Mouse (Mus musculus) CD4-positive, CD25-positive, alpha-beta regulatory T cell, adult 2 months (primary cell): ENCODE measurements around the gene Klrb1a.
"Not testable (repeated sequence)": the region's sequence is repeated elsewhere in the genome, so short reads cannot be mapped to it uniquely, and the experiment has no call there.

ENCODE experiments used
- DNase-seq: peaks from one replicate; pipeline ENCODE4 v3.0.0-alpha.2; 2012; ENCODE audit warnings: low read depth, low spot score

Gene Klrb1a

DNA sequence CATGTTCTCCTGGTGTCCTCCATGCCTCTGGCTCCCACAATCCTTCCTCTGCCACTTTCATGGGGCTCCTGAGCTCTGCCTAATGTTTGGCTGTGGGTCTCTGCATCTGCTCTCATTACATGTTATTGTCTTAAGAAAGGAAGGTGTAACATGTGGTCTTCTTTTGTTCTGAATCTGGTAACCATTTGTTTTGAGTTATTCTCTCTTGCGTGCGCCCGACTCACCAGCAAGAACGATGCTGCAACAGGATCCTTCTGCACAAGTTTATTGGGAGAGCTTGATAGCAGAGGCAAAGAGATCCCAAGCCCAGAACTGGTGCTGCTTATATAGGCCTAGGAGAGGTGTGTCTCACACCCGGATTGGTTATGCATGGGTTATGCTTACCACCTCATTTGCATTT, at the start of gene Klrb1a:
Klrb1a (minus strand) TSS at position 101 of the 400 bp plus-strand sequence.
- DNase-seq = not testable (repeated sequence)

DNA sequence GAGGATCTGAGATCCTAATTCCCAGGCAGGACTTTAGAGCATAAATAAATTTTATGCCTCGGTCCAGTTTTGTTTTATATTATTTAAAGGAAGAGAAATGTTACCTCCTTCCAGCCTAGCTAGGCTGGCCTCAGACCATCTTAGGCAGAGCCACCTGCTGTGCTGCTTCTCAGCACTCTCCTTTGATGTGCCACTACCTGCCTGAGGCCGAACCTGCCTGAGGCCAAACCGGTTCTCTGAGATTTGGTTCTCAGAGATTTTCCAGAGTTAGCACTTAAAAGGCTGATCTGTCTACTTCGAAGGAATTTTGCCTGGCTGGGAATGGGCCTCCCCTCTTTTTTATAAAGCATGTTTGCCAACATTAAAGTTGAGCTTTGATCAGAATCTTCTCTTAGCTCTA, 46.6 kb upstream of the Klrb1a start:
- DNase-seq = no peak

DNA sequence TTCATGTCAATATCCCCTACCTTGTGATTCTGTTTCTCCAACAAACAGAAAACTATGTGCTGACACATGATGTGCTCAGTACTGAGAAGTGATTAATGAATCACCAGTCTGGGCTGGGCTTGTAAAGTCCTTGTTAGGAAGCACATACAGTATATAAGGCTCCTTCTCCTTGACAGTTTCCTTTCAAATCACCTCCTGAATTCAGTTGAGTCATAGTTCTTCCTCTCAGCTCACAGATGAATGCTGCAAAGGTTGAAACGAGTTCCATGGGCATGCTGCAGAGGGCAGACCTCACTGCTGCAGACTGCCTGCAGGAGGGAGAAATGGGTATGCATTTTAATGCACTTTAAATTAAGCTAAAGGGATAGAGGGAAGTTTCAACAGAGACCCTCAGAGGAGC, 38.9 kb upstream of the Klrb1a start, which contains the start of gene Clec2h:
Clec2h (plus strand) TSS at position 180 of the 400 bp plus-strand sequence.
- DNase-seq = no peak

DNA sequence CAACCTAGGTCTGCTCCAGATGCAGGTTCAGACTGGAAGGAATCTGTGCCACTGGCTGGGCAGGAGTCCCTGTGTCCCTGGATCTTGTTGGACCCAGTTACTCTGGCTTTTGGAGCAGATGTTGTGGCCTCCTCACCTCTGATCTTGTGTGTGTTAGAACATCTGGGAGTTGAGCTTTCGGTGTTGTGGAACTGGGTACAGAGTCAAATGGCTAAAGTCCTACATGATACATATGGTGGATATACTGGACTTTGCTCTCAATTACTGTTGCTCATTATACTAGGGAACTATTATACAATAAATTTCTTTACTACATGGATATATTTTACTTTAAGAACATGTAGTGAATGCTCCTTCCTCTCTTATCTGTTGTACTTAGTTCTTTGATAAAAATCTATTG, 37.9 kb upstream of the Klrb1a start:
- DNase-seq = no peak

DNA sequence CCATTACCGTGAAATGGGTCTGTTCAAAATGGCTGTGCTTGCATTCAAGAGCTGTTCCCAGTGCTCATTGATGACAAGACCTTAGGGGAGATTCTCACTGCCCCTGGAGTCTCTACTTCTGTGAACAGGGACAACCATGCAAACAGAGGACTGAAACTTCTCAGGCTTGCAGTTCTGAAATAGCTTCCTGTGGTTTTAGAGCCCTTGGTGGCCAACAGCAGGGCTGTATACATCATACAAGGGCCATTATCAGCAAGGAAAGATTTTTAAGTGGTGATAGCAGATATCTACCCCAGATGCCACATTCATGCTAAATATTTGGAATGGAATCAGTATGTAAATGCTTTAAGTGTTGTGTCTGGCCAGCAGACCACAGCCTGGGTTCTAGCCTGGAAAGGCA, 29.6 kb upstream of the Klrb1a start:
- DNase-seq = no peak

DNA sequence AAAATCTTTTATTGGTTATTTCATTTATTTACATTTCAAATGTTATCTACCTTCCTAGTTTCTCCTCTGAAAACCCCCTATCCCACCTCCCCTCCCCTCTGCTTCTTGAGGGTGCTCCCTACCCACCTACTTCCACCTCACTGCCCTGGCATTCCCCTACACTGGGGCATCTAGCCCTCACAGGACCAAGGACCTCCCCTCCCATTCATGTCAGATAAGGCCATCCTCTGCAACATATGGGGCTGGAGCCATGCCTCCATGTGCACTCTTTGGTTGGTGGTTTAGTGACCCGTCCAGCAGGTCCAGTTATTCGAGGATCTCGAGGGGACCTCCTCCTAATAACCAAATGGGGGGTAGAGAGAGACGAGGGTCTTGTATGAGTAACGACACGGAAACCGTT, 27.5 kb upstream of the Klrb1a start:
- DNase-seq = not testable (repeated sequence)

DNA sequence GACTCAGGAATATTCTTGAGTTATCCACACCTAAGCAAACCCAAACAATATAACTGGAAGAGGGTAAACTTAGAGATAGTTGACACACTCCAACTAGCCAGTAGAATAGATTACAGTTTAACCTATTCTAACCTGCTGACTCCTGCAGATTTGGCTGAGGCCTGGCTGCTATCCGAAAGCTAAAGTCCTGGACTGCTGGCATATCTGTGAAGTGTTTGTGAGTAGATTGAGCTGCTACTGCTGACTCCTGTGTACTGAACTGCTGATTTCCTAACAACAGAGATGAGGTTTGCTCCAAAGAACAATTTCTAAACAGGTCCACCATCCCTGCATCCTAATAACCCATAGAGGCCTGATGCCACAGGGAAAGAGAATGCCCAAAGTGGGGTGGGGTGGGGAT, 26.9 kb upstream of the Klrb1a start:
- DNase-seq = no peak

DNA sequence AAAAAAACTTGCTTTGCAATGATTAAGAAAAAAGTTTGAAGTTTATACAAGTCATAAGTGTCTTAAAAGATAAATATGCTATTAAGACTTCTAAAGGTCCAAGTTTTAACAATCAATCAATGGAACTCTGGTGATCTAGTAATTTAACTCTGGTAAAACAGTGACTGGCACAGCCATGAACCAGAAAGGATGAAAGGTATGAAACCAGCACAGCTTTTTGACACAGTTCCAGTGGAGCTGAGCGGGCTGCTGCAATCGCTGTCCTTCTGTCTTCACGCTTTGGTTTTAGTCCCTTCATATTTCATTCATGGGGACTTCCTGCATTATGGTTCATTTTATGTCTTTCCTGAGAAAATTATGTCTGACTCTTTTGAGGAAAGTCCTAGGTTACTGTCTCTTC, 26.3 kb upstream of the Klrb1a start:
- DNase-seq = no peak

DNA sequence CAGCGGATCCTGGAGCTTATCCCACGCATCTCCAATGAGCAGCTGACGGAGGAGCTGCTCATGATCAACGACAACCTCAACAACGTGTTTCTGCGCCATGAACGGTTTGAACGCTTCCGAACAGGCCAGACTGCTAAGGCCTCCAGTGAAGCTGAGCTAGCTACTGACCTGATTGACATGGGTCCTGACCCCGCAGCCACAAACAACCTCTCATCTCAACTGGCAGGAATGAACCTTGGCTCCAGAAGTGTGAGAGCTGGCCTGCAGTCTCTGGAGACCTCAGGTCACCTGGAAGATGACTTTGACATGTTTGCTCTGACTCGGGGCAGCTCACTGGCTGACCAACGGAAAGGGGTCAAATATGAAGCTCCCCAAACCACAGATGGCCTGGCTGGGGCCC, 22.4 kb upstream of the Klrb1a start:
- DNase-seq = not testable (repeated sequence)

DNA sequence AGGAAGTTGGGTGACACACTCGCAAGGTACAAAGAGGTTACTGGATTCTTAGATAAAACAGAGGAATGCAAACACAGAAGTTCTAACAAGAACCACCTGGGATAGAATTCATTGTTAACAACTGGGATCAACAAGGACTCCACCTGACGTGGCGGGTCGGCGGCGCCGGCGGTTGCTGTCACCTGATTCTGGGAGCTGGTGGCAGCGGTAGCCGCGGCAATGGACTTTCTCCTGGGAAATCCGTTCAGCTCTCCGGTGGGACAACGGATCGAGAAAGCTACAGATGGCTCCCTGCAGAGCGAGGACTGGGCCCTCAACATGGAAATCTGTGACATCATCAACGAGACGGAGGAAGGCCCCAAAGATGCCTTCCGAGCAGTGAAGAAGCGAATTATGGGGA, 21.4 kb upstream of the Klrb1a start:
- DNase-seq = not testable (repeated sequence)

DNA sequence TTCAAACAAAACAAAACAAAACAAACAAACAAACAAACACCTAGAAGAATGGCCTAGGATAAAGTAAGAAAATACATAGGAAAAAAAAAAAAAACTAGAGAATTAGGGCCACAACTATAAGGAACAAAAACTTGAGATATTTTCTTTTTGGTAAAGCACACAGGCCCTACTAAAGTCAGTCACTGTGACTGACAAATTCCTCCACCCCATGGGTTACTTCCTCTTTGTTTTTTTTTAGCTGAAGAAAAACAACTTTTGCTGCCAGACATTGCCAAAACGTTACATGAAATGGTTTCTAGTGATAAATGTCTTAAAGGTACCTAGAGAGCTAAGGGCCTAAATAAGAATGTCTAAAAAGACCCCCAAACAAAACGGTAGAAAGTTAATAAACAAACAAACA, 20.7 kb upstream of the Klrb1a start:
- no peak for DNase-seq

DNA sequence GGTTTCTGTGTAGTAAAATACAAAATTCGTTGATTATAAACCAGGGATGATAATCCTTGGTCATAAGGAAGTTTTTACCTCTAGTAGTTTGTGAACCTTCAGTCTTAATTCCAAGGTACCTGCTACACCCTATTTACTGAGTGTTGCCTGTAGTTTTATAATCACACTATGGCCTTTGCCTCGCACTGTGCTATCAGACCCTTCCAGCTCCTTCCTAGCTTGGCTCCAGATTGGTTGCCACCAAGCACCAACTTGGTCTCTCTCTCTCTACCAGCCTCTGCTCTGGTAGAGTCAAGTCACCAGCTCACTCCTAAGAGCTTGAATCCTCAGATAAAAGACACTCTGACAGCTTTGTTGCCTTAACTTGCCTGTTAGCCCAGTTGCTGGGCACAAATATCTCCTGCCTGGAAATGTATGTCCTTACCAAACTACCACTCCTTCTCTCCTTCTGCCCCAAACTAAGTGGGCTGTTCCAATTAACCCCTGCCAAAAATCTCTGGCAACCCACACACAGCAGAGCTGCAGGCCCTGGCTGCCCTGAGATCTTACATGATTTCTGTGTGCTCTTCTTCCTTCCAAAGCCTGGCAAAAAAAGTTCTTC, 17.9 kb upstream of the Klrb1a start:
- DNase-seq = no peak

DNA sequence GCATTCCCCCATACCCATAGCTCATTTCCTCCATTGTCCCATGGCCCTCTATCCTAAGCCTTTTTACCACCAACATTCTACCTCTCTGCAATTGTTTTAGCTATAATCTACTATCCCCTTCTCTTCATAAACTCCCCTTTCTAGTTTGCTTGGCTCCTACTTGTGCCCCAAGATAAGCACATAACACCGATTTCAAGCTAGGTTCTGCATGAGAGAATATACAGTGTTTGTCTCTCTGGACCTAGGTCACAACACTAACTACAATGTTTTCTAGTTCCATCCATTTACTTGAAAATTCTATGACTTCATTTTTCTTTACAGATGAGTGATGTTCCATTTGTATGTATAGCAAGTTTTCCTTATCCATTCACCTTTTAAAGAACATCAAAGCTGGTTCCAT, 17.3 kb upstream of the Klrb1a start:
- DNase-seq = no peak

DNA sequence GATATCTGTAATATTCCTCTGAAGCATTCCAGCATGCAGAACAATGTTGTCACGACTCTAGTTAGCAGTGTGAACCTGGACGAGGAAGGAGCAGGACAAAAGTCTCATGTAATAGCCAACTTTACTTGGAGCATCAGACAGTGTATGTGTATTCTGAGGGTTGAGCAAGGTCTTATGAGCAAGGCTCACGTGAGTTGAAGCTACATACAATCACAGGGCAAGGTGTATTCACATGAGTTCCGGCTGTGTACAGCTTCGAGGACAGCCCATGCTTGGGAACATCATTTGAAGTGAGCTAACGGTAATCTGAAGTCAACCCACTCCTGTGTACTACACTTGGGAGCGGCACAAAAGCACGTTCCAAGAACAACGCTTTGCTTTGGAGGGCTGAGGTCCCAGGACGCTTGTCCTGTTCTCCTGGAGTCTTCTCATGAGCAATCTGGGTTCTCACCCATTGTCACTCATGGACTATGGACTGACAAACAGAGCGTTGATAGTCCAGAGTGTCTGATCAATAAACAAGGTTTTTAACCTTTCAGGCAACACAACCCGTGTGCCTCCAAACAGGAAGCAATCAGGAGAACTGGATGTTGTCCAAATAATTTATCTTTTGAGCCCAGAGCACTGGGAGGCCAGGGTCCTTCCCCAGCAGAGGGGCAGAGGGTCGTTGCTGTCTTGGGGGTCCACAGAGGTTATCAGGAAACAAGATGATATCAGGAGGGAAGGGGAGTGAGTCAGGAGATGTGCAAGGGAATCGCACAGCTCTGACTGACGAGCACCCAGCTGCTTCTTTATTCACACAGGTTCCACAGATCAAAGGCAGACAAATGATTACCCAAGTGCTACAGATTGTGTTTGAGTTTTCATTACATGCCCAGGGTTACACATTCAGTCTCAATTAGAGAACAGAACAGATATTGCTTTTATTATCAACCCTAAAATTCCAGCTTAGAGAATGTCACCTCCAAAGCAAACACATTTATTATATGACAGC, 7.9 kb upstream of the Klrb1a start:
- DNase-seq = not testable (repeated sequence)

DNA sequence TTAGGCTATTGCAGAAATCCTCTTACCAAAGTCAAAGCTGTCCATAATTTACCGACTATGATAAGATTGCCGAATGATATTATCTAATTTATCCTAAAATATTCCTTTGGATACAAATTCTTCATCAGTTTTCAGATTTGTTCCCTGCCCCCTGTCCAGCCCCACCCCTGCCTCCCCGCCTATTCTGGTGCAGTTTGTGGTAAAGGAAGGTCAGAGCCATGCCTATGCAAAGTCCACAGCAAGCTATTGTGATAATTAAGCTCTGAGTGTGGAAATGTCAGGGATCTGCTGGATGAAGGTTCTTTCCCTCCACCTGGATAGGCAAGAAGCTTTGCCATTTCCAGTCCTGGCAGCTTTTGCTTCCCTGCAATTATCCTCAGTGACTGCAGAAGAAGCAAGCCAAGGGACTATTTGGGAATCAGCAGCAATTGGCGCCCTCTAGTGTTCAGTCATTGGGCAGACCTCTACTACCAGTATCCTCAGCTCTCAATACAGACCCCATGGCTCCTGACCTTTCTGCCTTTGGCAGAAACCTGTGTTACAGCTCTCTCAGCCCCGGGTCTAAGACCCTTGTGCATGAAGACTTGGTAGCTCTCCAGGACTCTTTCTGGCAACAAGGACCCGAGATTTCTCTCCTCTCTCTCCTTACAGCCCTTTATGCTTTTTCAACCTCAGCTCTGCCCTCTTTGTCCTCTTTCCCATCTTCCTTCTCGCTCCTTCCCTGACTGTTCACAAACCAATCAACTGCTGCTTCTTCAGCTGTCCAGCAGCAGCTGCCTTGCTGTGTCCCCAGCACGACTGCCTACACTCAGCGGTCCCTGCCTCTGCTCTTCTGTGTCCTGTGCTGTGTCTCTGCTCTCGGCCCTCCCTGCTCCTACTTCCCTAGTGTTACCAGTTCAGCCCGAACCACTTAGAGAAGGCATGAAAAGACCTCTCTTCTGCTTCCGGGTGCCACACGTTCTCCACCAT, 6.7 kb upstream of the Klrb1a start:
- DNase-seq = peak; percentile 33

DNA sequence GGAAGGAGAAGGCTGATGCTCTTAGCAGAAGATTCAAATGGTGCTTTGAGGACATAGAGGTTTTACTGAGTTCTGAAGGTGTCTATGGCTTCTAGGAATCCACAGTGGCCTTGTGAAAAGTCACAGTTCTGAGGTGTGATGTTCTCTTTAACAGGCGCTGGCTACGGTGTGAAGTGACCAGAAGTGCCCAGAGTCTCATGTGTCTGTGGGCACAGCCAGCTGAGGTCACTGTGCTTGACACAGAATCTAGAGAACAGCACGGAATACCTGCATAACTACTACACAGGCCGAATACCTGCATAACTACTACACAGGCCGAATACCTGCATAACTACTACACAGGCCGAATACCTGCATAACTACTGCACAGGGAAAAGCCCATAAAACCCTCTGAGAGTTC, 1.9 kb upstream of the Klrb1a start:
- DNase-seq = not testable (repeated sequence)

DNA sequence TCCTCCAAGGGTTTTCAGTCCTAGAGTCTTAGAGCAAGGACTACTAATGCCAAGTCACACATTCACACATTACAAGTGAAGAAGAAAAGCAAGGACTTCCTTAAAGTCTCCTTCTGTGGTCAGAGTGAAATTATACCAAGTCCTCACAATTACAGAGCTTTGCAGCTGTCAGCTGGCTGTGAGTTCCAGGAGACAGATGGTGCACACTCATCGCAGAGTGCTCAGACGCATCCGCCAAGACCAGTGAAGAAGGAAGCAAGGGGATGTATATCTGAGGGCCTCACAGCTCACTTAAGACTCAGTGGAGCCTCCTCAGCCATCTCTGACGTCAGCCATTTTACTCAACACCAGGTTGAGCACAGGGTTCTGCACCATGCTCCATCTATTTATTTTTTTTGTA, 1.1 kb upstream of the Klrb1a start:
- DNase-seq = no peak

DNA sequence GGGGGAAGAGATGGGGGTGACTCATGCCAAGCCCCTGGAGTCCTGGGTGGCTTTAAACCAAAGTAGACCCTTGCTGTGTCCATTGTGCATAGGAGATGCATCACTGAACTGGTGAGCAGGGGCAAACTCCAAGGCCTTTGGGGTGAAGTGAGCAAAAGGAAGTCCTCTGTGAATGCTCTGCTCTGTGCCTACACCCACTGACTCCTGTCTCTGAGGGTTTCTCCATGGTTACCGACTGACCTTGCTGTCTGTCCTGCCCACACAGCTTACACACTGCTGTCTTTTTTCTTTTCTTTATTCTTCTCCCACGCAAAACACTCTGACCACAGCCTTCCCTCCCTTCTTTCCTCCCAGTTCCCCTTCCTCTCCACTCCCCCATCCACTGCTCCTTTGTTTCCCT, 600 bp downstream of the Klrb1a start:
- no peak for DNase-seq

DNA sequence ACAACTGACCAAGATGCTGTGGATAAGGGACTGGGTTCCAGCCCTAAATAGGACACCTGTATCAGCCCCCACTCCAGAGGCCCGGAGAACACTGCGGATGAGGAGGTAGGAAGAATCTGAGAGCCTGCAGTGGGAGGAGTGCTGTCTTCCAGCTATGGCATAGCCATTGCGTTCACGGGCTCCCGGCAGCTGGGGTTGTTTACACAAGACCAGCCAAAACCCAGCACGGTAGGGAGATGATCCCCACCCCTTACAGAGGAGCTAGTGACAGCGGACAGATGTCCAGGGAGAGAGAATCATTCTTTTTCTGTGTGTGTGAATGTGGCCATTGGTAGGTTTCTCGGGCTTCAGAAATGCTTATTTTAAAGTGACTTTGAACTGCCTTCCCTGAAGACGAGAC, 17.0 kb downstream of the Klrb1a start:
- no peak for DNase-seq

DNA sequence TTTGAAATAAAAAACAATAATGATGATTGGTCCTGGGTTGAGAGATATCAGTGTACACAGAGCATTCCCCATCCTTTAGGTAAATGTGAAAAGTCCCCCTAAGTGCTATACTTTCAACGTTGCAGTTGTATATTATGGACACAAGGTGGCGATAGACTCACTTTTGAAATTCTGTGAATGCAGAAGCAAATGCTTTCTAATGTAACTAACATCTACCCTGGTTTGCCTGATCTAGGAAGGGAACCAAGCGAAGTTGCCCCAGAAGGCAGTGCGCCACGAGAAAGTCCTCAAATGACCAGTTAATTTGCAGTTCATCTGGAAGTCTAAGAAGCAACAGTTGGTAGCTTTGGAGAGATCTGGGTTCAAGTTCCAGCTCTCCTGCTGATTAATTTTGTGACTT, 18.8 kb downstream of the Klrb1a start:
- DNase-seq = peak; percentile 21

DNA sequence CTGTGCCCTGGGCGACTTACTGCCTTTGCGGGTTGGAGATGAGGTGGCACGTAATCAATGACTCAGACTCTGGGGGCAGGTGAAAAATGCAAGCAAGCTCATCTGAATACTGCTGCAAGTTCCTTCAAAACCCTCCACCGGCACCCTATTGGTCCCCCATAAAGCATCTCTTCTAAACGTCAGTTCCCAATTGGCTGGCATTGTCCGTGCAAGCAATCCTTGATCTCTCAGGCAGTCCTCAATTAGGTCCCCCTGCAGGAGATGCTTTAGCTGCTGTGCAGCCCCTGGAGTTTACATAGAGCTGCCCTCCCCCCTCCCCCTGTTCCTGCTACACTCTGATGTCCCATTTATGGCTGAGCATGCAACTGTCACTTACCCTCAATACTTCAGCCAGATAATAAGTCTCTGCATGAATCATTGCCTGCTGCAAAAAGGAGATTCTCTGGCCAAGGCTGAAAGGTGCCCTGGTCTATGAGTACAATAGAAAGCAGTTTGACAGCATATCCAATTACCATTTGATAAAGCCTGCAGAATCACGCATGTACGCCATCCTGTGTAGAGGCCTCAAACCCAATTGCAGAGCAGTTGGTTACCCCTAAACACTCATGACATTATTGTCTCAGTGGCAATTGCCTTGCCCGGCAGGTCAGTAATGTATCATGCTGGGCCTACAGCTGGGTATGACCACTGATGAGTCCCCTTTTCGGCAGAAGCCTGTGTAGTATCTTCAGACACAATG, 20.7 kb downstream of the Klrb1a start:
- no peak for DNase-seq
